In genomic region chrX:96224210-96224609, GRCm38 (mm10) we compare ENCODE assay signal across 23 mouse cellular contexts.
DNase-seq lines count a peak whose midpoint lies in the region; ATAC-seq lines count a peak whose summit lies in the region.
"Had no signal": no experiment of that assay in that cellular context is flagged by ENCODE, and none has a peak within 500 bp of the region (broad histone marks: within the 10 kb centered on the region; RNA-seq: fewer than 3 reads in every experiment).

No protein-coding gene starts in this region.

- no peaks in the 10 kb centered on the region for H3K79me2 ChIP-seq in macrophage (ENCODE audit: inconsistent target)

- no peak for ATAC-seq in CD4-positive, CD25-positive, alpha-beta regulatory T cell, adult 4 months
- 0 out of 2 replicates have a peak, but pooled peaks have one; percentile 4 for ATAC-seq in common myeloid progenitor, adult 5-6 weeks (replicated peaks; ENCODE audit: low read depth, poor library complexity, severe bottlenecking)
- ATAC-seq: activated CD4-positive, CD25-positive, alpha-beta regulatory T cell, adult 4 months; forebrain, embryonic 13.5 days; forebrain, embryonic 15.5 days; forebrain, postnatal 0 days; Patski had no signal

- H3K36me3 ChIP-seq in macrophage (ENCODE audit: inconsistent target), result no peaks in the 10 kb centered on the region
- H3K36me3 ChIP-seq: embryonic facial prominence, embryonic 10.5 days; embryonic facial prominence, embryonic 12.5 days; forebrain, embryonic 15.5 days; G1E had no signal

- peak overlapping the region; percentile 94; the same call in 1 of the 2 replicates for H3K27ac ChIP-seq in macrophage
- H3K27ac ChIP-seq: embryonic facial prominence, embryonic 10.5 days; embryonic facial prominence, embryonic 12.5 days; forebrain, embryonic 13.5 days; forebrain, embryonic 15.5 days had no signal

- H3K4me3 ChIP-seq in macrophage (ENCODE audit: inconsistent target), result no peak overlapping the region
- H3K4me3 ChIP-seq: embryonic facial prominence, embryonic 10.5 days; embryonic facial prominence, embryonic 12.5 days; forebrain, embryonic 13.5 days; forebrain, embryonic 15.5 days had no signal

- peak; percentile 2 for DNase-seq in CD4-positive, CD25-positive, alpha-beta regulatory T cell, adult 2 months (ENCODE audit: low read depth, low spot score)
- no peak for DNase-seq in heart, adult 9 months (ENCODE audit: low spot score in 2 of 2)
- no peak for DNase-seq in ovary, postnatal 36 days (ENCODE audit: low spot score)
- DNase-seq: adrenal gland, adult 8-10 months; adrenal gland, postnatal 14 days; adrenal gland, postnatal 36 days; B cell, adult 2 months; cerebellum, adult 11-12 months; cerebellum, adult 2 months; cerebellum, adult 9-10 months; cerebellum, postnatal 10 days; cerebellum, postnatal 25 days; forebrain, postnatal 0 days had no signal

- 39% methylated on average over 6 of the region's 6 CpGs for WGBS in macrophage (ENCODE audit: missing documents)
